Mouse (Mus musculus) embryonic facial prominence, embryonic 14.5 days (tissue): ENCODE results near the gene Cd274. TPM values are rescaled to one million over a fixed set of nuclear protein-coding genes. Genes with fewer than 3 reads are reported as not detected.
A peak's percentile ranks its signal among the peaks of the same experiment; 100 is the strongest.

Experiments
- ATAC-seq: fragments of 200-750 bp; cut with Nextera tagmentation; 2 replicates; pipeline ENCODE4 v1.8.0; 2017; ENCODE audit warnings: low read depth, moderate number of reproducible peaks, moderate TSS enrichment
- DNase-seq: peaks from one replicate; pipeline ENCODE4 v3.0.0-alpha.2; 2015; ENCODE audit warnings: low spot score
- H3K27ac ChIP-seq: fragments of 300-500 bp; sonication (generic); replicated peaks from 2 replicates; pipeline ENCODE4 v1.5.1; 2014; ENCODE audit warnings: low read depth, mild to moderate bottlenecking, low read length, moderate library complexity
- H3K27me3 ChIP-seq: fragments of 300-500 bp; sonication (generic); replicated peaks from 2 replicates; pipeline ENCODE4 v1.6.1; 2014; ENCODE audit warnings: low read length; ENCODE audit not compliant: control insufficient read depth, insufficient read depth
- H3K36me3 ChIP-seq: fragments of 300-500 bp; sonication (generic); 2 replicates; pipeline ENCODE4 v1.6.1; 2014; ENCODE audit warnings: low read length, mixed read lengths; ENCODE audit not compliant: control insufficient read depth, insufficient read depth
- H3K4me1 ChIP-seq: fragments of 300-500 bp; sonication (generic); 2 replicates; pipeline ENCODE4 v1.6.1; 2014; ENCODE audit warnings: antibody characterized with exemption, low read length; ENCODE audit not compliant: control insufficient read depth, insufficient read depth
- H3K4me2 ChIP-seq: fragments of 300-500 bp; sonication (generic); 2 replicates; pipeline ENCODE4 v1.6.1; 2014; ENCODE audit warnings: low read depth, mild to moderate bottlenecking, low read length, moderate library complexity, mixed read lengths
- H3K4me3 ChIP-seq: fragments of 300-500 bp; sonication (generic); 2 replicates; pipeline ENCODE4 v1.5.1; 2014; ENCODE audit warnings: low read depth, mild to moderate bottlenecking, low read length
- H3K9ac ChIP-seq: fragments of 300-500 bp; sonication (generic); 2 replicates; pipeline ENCODE4 v1.6.1; 2014; ENCODE audit warnings: low read depth, mild to moderate bottlenecking, low read length, moderate library complexity, mixed read lengths
- H3K9me3 ChIP-seq: fragments of 300-500 bp; sonication (generic); 2 replicates; pipeline ENCODE4 v1.6.1; 2016; ENCODE audit warnings: low read length; ENCODE audit not compliant: control insufficient read depth
- WGBS: fragments of 180-500 bp; shearing (Covaris S2); extraction: QIAGEN DNeasy Blood & Tissue Kit; methylation state at CpG from one replicate; pipeline ENCODE4 v1.1.7; 2014; 5-methylcytosine and 5-hydroxymethylcytosine counted together
- polyA plus RNA-seq: library from polyadenylated mRNA; unstranded; fragments of >200 nt; fragmentation: Nextera tagmentation; extraction: Ambion mirVana; gene quantifications from 2 replicates; pipeline ENCODE4 v1.2.1, GENCODE M21; 2014

The Cd274 gene
- polyA plus RNA-seq, 1 experiment from 2014 or later, result 0.56 TPM

- Histone ChIP-seq H3K4me3 (no peak overlapping the region), H3K36me3 (no peaks in the 10 kb centered on the region), H3K27ac (no peak overlapping the region), H3K4me2 (no peak overlapping the region), H3K9me3 (no peaks in the 10 kb centered on the region), H3K4me1 (peaks cover 6% of the 10 kb centered on the region; the same call in 1 of the 2 replicates), H3K27me3 (peaks cover 3% of the 10 kb centered on the region; the same call in 1 of the 2 replicates), H3K9ac (no peak overlapping the region)
- 80% methylated on average over 2 of the region's 2 CpGs for WGBS
- DNase-seq (no peak), ATAC-seq (no peak)
Observed at GRCm38 (mm10) chr19:29336624-29337023, 30.6 kb upstream of the Cd274 start.

- Histone ChIP-seq H3K4me3 (no peak overlapping the region), H3K9ac (no peak overlapping the region), H3K4me1 (no peaks in the 10 kb centered on the region), H3K9me3 (no peaks in the 10 kb centered on the region), H3K36me3 (no peaks in the 10 kb centered on the region), H3K27ac (no peak overlapping the region), H3K27me3 (no peaks in the 10 kb centered on the region), H3K4me2 (no peak overlapping the region)
- no peak for ATAC-seq
- WGBS, result 71% methylated on average over 4 of the region's 4 CpGs
- no peak for DNase-seq
Observed at GRCm38 (mm10) chr19:29341029-29341428, 26.2 kb upstream of the Cd274 start.

GRCm38 (mm10) chr19:29342281-29342680, 25.0 kb upstream of the Cd274 start:
- Histone ChIP-seq H3K27me3 (no peaks in the 10 kb centered on the region), H3K9me3 (no peaks in the 10 kb centered on the region), H3K9ac (no peak overlapping the region), H3K4me1 (no peaks in the 10 kb centered on the region), H3K4me2 (no peak overlapping the region), H3K4me3 (no peak overlapping the region), H3K27ac (no peak overlapping the region), H3K36me3 (no peaks in the 10 kb centered on the region)
- ATAC-seq (no peak), DNase-seq (no peak)
- 83% methylated on average over 6 of the region's 6 CpGs for WGBS

GRCm38 (mm10) chr19:29344868-29345267, 22.4 kb upstream of the Cd274 start:
- H3K36me3 ChIP-seq, result peaks cover 7% of the 10 kb centered on the region; the same call in 1 of the 2 replicates

GRCm38 (mm10) chr19:29345636-29346035, 21.6 kb upstream of the Cd274 start:
- Histone ChIP-seq H3K4me1 (no peaks in the 10 kb centered on the region), H3K36me3 (peaks cover 12% of the 10 kb centered on the region), H3K9me3 (no peaks in the 10 kb centered on the region), H3K4me2 (no peak overlapping the region), H3K27me3 (no peaks in the 10 kb centered on the region), H3K4me3 (no peak overlapping the region), H3K9ac (no peak overlapping the region), H3K27ac (no peak overlapping the region)
- ATAC-seq (no peak), DNase-seq (no peak)
- 67% methylated on average over 6 of the region's 6 CpGs for WGBS

More at GRCm38 (mm10) chr19:29344868-29345267, 22.4 kb upstream of the Cd274 start:
- Histone ChIP-seq H3K9me3 (no peaks in the 10 kb centered on the region), H3K9ac (no peak overlapping the region), H3K4me2 (no peak overlapping the region), H3K4me3 (no peak overlapping the region), H3K4me1 (no peaks in the 10 kb centered on the region), H3K27ac (no peak overlapping the region), H3K27me3 (no peaks in the 10 kb centered on the region)
- no peak for ATAC-seq
- DNase-seq, result no peak

- ATAC-seq (no peak), DNase-seq (no peak)
- no peaks in the 10 kb centered on the region for H3K9me3 ChIP-seq
- WGBS, result 59% methylated on average over 5 of the region's 5 CpGs
- H3K4me1 ChIP-seq, result no peaks in the 10 kb centered on the region
- H3K4me3 ChIP-seq, result no peak overlapping the region
- H3K4me2 ChIP-seq, result no peak overlapping the region
- H3K9ac ChIP-seq, result no peak overlapping the region
- no peak overlapping the region for H3K27ac ChIP-seq
- H3K36me3 ChIP-seq, result peaks cover 17% of the 10 kb centered on the region
- H3K27me3 ChIP-seq, result no peaks in the 10 kb centered on the region
Observed at GRCm38 (mm10) chr19:29350991-29351390, 16.3 kb upstream of the Cd274 start.

- no peak overlapping the region; the same call in 1 of the 2 replicates for H3K9ac ChIP-seq
- H3K4me1 ChIP-seq, result peaks cover under 1% of the 10 kb centered on the region; the same call in 1 of the 2 replicates
- peak overlapping the region; percentile 61 for H3K4me2 ChIP-seq
- H3K4me3 ChIP-seq, result peak overlapping the region; percentile 38
- DNase-seq (peak; percentile 92), ATAC-seq (peak; percentile 85)
- no peaks in the 10 kb centered on the region for H3K9me3 ChIP-seq
- H3K27ac ChIP-seq, result peak overlapping the region; percentile 40; the same call in 1 of the 2 replicates
- no peaks in the 10 kb centered on the region for H3K27me3 ChIP-seq
- H3K36me3 ChIP-seq, result peaks cover 14% of the 10 kb centered on the region
- WGBS, result 4% methylated on average over 20 of the region's 20 CpGs
Observed at GRCm38 (mm10) chr19:29354895-29355877, 12.1 kb upstream of the Cd274 start.

- H3K36me3 ChIP-seq, result peaks cover 6% of the 10 kb centered on the region; the same call in 1 of the 2 replicates
- H3K27ac ChIP-seq, result no peak overlapping the region
- H3K4me1 ChIP-seq, result peaks cover 9% of the 10 kb centered on the region; the same call in 1 of the 2 replicates
- no peak for DNase-seq
- no peaks in the 10 kb centered on the region for H3K9me3 ChIP-seq
- H3K27me3 ChIP-seq, result no peaks in the 10 kb centered on the region
- no peak overlapping the region for H3K4me3 ChIP-seq
- no peak overlapping the region for H3K9ac ChIP-seq
- WGBS, result 83% methylated on average over 11 of the region's 11 CpGs
- no peak overlapping the region for H3K4me2 ChIP-seq
- ATAC-seq, result no peak
Observed at GRCm38 (mm10) chr19:29356281-29356680, 11.0 kb upstream of the Cd274 start.
